Mouse (Mus musculus) left cerebral cortex, adult 2 months (tissue): ENCODE data around the gene Kat2b. TPM values are rescaled to one million over a fixed set of nuclear protein-coding genes. Genes with fewer than 3 reads are reported as not detected.
A peak's percentile ranks its signal among the peaks of the same experiment; 100 is the strongest.
"Not testable (repeated sequence)": the region's sequence is repeated elsewhere in the genome, so short reads cannot be mapped to it uniquely, and the experiment has no call there.

Experiments
- DNase-seq, 2 experiments: peaks; one replicate each; pipeline ENCODE4 v3.0.0; 2021 to 2022; ENCODE audit warnings: low spot score in 2 of 2, mixed read lengths in 1 of 2; ENCODE audit errors: extremely low spot score in 1 of 2
- H3K27ac ChIP-seq: fragments of 200-600 bp; 2 replicates; pipeline ENCODE4 v1.8.1; 2022
- H3K4me3 ChIP-seq: fragments of 200-600 bp; 2 replicates; pipeline ENCODE4 v1.8.1; 2022
- CTCF ChIP-seq: fragments of 200-600 bp; IDR thresholded peaks from 2 replicates; pipeline ENCODE4 v1.8.1; 2022; ENCODE audit warnings: antibody characterized with exemption, mild to moderate bottlenecking, moderate library complexity
- intact Hi-C: fragments of 180-260 bp; cut with DNase I; formaldehyde crosslinking; loops from one replicate; pipeline ENCODE4 v1.15.1; 2025
- total RNA-seq, 2 experiments: library from RNA; stranded (reverse); gene quantifications; 2 replicates each; pipeline ENCODE4 v1.2.3; 2021

The Kat2b gene
- total RNA-seq, 2 experiments from 2014 or later = 17.1 to 18.4 TPM

- H3K4me3 ChIP-seq = no peak overlapping the region
- no peak for TF ChIP-seq CTCF
- H3K27ac ChIP-seq = no peak overlapping the region
- no peak for DNase-seq
- intact Hi-C loops = no loop called here
These were observed 21.6 kb downstream of the Kat2b start for GRCm38 (mm10) chr17:53588097-53588855.

- Histone ChIP-seq H3K27ac (no peak overlapping the region), H3K4me3 (no peak overlapping the region)
- DNase-seq = peak in 1 of 2 experiments; percentile 21
- intact Hi-C loops = no loop called here
- no peak for TF ChIP-seq CTCF
These were observed 23.4 kb downstream of the Kat2b start for GRCm38 (mm10) chr17:53590110-53590509.

- no peak overlapping the region for H3K4me3 ChIP-seq
- H3K27ac ChIP-seq = no peak overlapping the region
- intact Hi-C loops = no loop called here
- no peak for TF ChIP-seq CTCF
- DNase-seq = no peak
These were observed 25.2 kb downstream of the Kat2b start for GRCm38 (mm10) chr17:53591910-53592309.

- DNase-seq = no peak
- no peak for TF ChIP-seq CTCF
- no peak overlapping the region for H3K4me3 ChIP-seq
- H3K27ac ChIP-seq = no peak overlapping the region
- intact Hi-C loops = no loop called here
These were observed 27.9 kb downstream of the Kat2b start for GRCm38 (mm10) chr17:53594590-53594989.

- intact Hi-C loops = no loop called here
- DNase-seq = no peak
- Histone ChIP-seq H3K27ac (no peak overlapping the region), H3K4me3 (no peak overlapping the region)
- no peak for TF ChIP-seq CTCF
These were observed 28.9 kb downstream of the Kat2b start for GRCm38 (mm10) chr17:53595527-53595926.

GRCm38 (mm10) chr17:53596314-53596882 is 29.7 kb downstream of the Kat2b start:
- TF ChIP-seq CTCF = no peak
- peak; percentile 27 to 37 for DNase-seq
- no peak overlapping the region for H3K27ac ChIP-seq
- no peak overlapping the region for H3K4me3 ChIP-seq
- intact Hi-C loops = no loop called here

- intact Hi-C loops = no loop called here
- DNase-seq = no peak
- TF ChIP-seq CTCF = no peak
- no peak overlapping the region for H3K4me3 ChIP-seq
- no peak overlapping the region for H3K27ac ChIP-seq
These were observed 30.5 kb downstream of the Kat2b start for GRCm38 (mm10) chr17:53596941-53597790.

- Histone ChIP-seq H3K27ac (no peak overlapping the region), H3K4me3 (no peak overlapping the region)
- no peak for TF ChIP-seq CTCF
- intact Hi-C loops = no loop called here
- DNase-seq = no peak
These were observed 31.9 kb downstream of the Kat2b start for GRCm38 (mm10) chr17:53598571-53598970.

GRCm38 (mm10) chr17:53603236-53603635 is 36.6 kb downstream of the Kat2b start:
- H3K27ac ChIP-seq, DNase-seq, H3K4me3 ChIP-seq, intact Hi-C loops: not testable (repeated sequence)

GRCm38 (mm10) chr17:53606082-53606481 is 39.4 kb downstream of the Kat2b start:
- intact Hi-C loops, H3K27ac ChIP-seq, DNase-seq, H3K4me3 ChIP-seq: not testable (repeated sequence)

- intact Hi-C loops, H3K4me3 ChIP-seq, DNase-seq, H3K27ac ChIP-seq: not testable (repeated sequence)
These were observed 42.3 kb downstream of the Kat2b start for GRCm38 (mm10) chr17:53608924-53609323.

- intact Hi-C loops = no loop called here
These were observed 50.8 kb downstream of the Kat2b start for GRCm38 (mm10) chr17:53617295-53617957.

More at GRCm38 (mm10) chr17:53617295-53617957, 50.8 kb downstream of the Kat2b start:
- DNase-seq = no peak
- TF ChIP-seq CTCF = no peak
- H3K27ac ChIP-seq = no peak overlapping the region
- no peak overlapping the region for H3K4me3 ChIP-seq
